Mouse (Mus musculus) inflammation-experienced regulatory T-cells, adult 6 months (primary cell): Measurements from ENCODE around the gene Asb2. TPM values are rescaled to one million over a fixed set of nuclear protein-coding genes. Genes with fewer than 3 reads are reported as not detected.

Experiments used
- polyA plus RNA-seq, 3 experiments: library from polyadenylated mRNA; unstranded; fragments of 100-300 nt; shearing (Covaris generic); gene quantifications; one replicate each; pipeline ENCODE4 v1.2.1; 2017

The Asb2 gene
- polyA plus RNA-seq, 3 experiments from 2014 or later, result 22.5 to 68.5 (median 47.2) TPM

Other genes with a start within 250 kb of the Asb2 start
- gene Prima1, start 113.9 kb downstream of the Asb2 start, polyA plus RNA-seq, result not detected
- not detected for gene Fam181a, start 45.0 kb downstream of the Asb2 start, polyA plus RNA-seq
- 1 to 10 TPM; 1.3 to 2.3 (median 1.9) TPM for gene Otub2, start 32.7 kb upstream of the Asb2 start, polyA plus RNA-seq
- gene 9330161L09Rik, start 51.8 kb upstream of the Asb2 start, polyA plus RNA-seq, result 1 to 10 TPM in 2 of 3 experiments, not detected in 1; 1.1 TPM
- 100 to 1,000 TPM; 232 to 344 (median 235) TPM for gene Ddx24, start 69.8 kb upstream of the Asb2 start, polyA plus RNA-seq
- 100 to 1,000 TPM; 291 to 440 (median 388) TPM for gene Ifi27, start 78.2 kb upstream of the Asb2 start, polyA plus RNA-seq
- 1,000 to 10,000 TPM in 1 of 3 experiments, 100 to 1,000 TPM in 2; 960 to 1,720 (median 961) TPM for gene Ifi27l2a, start 87.7 kb upstream of the Asb2 start, polyA plus RNA-seq
- gene Ifi27l2b, start 101.2 kb upstream of the Asb2 start, polyA plus RNA-seq, result not detected
- gene Ppp4r4, start 176.3 kb upstream of the Asb2 start, polyA plus RNA-seq, result under 1 TPM in 1 of 3 experiments, not detected in 2; 0.28 TPM